Mouse (Mus musculus) neural tube, embryonic 15.5 days (tissue): ENCODE data around the gene Obscn. TPM values are rescaled to one million over a fixed set of nuclear protein-coding genes. Genes with fewer than 3 reads are reported as not detected.

ENCODE experiments used
- microRNA-seq: library from miRNA; unstranded; fragments of <30 nt; microRNA quantifications from one replicate; pipeline ENCODE4, GENCODE M21; 2017
- polyA plus RNA-seq: library from polyadenylated mRNA; unstranded; fragments of >200 nt; fragmentation: Nextera tagmentation; extraction: Ambion mirVana; gene quantifications from 2 replicates; pipeline ENCODE4 v1.2.1, GENCODE M21; 2015

The Obscn gene
- polyA plus RNA-seq, 1 experiment from 2014 or later, result 0.91 TPM

Small RNAs within 50 kb of the gene (microRNA-seq; reads per million reads assigned to microRNA genes)
- not detected for gene Gm44313

Other genes with a start within 250 kb of the Obscn start
- gene Zfp39, start 232.2 kb downstream of the Obscn start, polyA plus RNA-seq, result 6.6 and 8.1 TPM in 2 replicates
- gene Btnl10, start 218.5 kb downstream of the Obscn start, polyA plus RNA-seq, result 0.10 TPM in 1 of 2 replicates, not detected in the other
- gene Rnf187, start 197.5 kb downstream of the Obscn start, polyA plus RNA-seq, result 559 and 636 TPM in 2 replicates
- gene Hist3h2ba, start 187.5 kb downstream of the Obscn start, polyA plus RNA-seq, result 184 and 262 TPM in 2 replicates
- 66.5 and 86.3 TPM in 2 replicates for gene Hist3h2a, start 181.7 kb downstream of the Obscn start, polyA plus RNA-seq
- 1.1 TPM in 2 replicates for gene Trim17, start 181.7 kb downstream of the Obscn start, polyA plus RNA-seq
- gene Trim11, start 158.3 kb downstream of the Obscn start, polyA plus RNA-seq, result 22.2 and 22.5 TPM in 2 replicates
- gene Iba57, start 27.3 kb upstream of the Obscn start, polyA plus RNA-seq, result 7.5 and 8.3 TPM in 2 replicates
- 0.29 and 0.42 TPM in 2 replicates for gene Gjc2, start 46.8 kb upstream of the Obscn start, polyA plus RNA-seq
- gene Guk1, start 55.8 kb upstream of the Obscn start, polyA plus RNA-seq, result 225 and 262 TPM in 2 replicates
- gene Mrpl55, start 66.1 kb upstream of the Obscn start, polyA plus RNA-seq, result 99.3 and 103 TPM in 2 replicates
- 27.3 and 28.6 TPM in 2 replicates for gene 2310033P09Rik, start 71.9 kb upstream of the Obscn start, polyA plus RNA-seq
- 645 and 662 TPM in 2 replicates for gene Arf1, start 91.9 kb upstream of the Obscn start, polyA plus RNA-seq
- gene Wnt3a, start 154.3 kb upstream of the Obscn start, polyA plus RNA-seq, result 0.14 and 0.35 TPM in 2 replicates
- gene Wnt9a, start 170.5 kb upstream of the Obscn start, polyA plus RNA-seq, result 2.6 and 3.0 TPM in 2 replicates
- gene Prss38, start 239.3 kb upstream of the Obscn start, polyA plus RNA-seq, result not detected in 2 replicates